Mouse (Mus musculus) limb, embryonic 12.5 days (tissue): ENCODE results near the gene Dhrs7b. TPM values are rescaled to one million over a fixed set of nuclear protein-coding genes. Genes with fewer than 3 reads are reported as not detected.

ENCODE experiments used
- ATAC-seq: fragments of 200-750 bp; cut with Nextera tagmentation; 2 replicates; pipeline ENCODE4 v1.8.0; 2017; ENCODE audit warnings: low read depth, moderate TSS enrichment; ENCODE audit not compliant: insufficient number of reproducible peaks, insufficient read depth, low FRiP score, low TSS enrichment
- H3K27ac ChIP-seq: fragments of 300-500 bp; sonication (generic); 2 replicates; pipeline ENCODE4 v1.5.1; 2016; ENCODE audit warnings: mild to moderate bottlenecking, moderate library complexity
- H3K27me3 ChIP-seq: fragments of 300-500 bp; sonication (generic); 2 replicates; pipeline ENCODE4 v1.6.1; 2016; ENCODE audit warnings: mild to moderate bottlenecking, moderate library complexity
- H3K36me3 ChIP-seq: fragments of 300-500 bp; sonication (generic); 2 replicates; pipeline ENCODE4 v1.6.1; 2016; ENCODE audit warnings: mild to moderate bottlenecking, moderate library complexity
- H3K4me1 ChIP-seq: fragments of 300-500 bp; sonication (generic); replicated peaks from 2 replicates; pipeline ENCODE4 v1.6.1; 2016
- H3K4me2 ChIP-seq: fragments of 300-500 bp; sonication (generic); 2 replicates; pipeline ENCODE4 v1.6.1; 2016; ENCODE audit warnings: mild to moderate bottlenecking, moderate library complexity
- H3K4me3 ChIP-seq: fragments of 300-500 bp; sonication (generic); replicated peaks from 2 replicates; pipeline ENCODE4 v1.5.1; 2016; ENCODE audit warnings: mild to moderate bottlenecking
- H3K9ac ChIP-seq: fragments of 300-500 bp; sonication (generic); replicated peaks from 2 replicates; pipeline ENCODE4 v1.6.1; 2016; ENCODE audit warnings: mild to moderate bottlenecking, moderate library complexity
- H3K9me3 ChIP-seq: fragments of 300-500 bp; sonication (generic); 2 replicates; pipeline ENCODE4 v1.6.1; 2016; ENCODE audit warnings: mild to moderate bottlenecking, moderate library complexity
- WGBS: fragments of 180-500 bp; shearing (Covaris S2); methylation state at CpG from one replicate; pipeline ENCODE4 v1.1.7; 2016; 5-methylcytosine and 5-hydroxymethylcytosine counted together
- polyA plus RNA-seq: library from polyadenylated mRNA; unstranded; fragments of >200 nt; fragmentation: Nextera tagmentation; extraction: Ambion mirVana; gene quantifications from 2 replicates; pipeline ENCODE4 v1.2.1, GENCODE M21; 2016

Dhrs7b gene
- polyA plus RNA-seq, 1 experiment from 2014 or later: 29.4 TPM

DNA sequence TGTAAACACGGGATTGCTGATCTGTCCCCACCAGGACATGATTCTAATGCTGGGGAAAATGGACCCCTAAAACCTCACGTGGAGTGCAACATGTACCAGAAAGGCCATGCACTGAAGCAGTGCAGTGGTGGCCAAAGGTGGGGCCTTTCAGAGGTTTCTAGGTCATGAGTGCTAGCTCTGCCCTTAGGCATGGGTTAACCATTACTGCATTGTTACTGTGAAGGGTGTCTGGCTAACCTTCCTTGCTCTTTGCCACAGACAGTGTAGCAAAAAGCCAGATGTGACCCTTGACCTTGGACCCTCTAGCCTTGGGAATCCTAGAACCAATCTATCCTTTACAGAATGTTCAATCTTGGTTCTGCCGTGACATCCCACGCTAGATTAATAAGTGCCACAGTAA is 72.1 kb downstream of the Dhrs7b start:
- peaks cover 25% of the 10 kb centered on the region; the same call in 1 of the 2 replicates for H3K27me3 ChIP-seq
- ATAC-seq: no peak
- no peak overlapping the region for H3K27ac ChIP-seq
- no peak overlapping the region for H3K4me3 ChIP-seq
- H3K4me2 ChIP-seq: no peak overlapping the region
- H3K9ac ChIP-seq: no peak overlapping the region
- 28% methylated on average over 4 of the region's 4 CpGs for WGBS
- peaks cover 8% of the 10 kb centered on the region for H3K4me1 ChIP-seq
- peaks cover 39% of the 10 kb centered on the region for H3K36me3 ChIP-seq
- H3K9me3 ChIP-seq: no peaks in the 10 kb centered on the region

DNA sequence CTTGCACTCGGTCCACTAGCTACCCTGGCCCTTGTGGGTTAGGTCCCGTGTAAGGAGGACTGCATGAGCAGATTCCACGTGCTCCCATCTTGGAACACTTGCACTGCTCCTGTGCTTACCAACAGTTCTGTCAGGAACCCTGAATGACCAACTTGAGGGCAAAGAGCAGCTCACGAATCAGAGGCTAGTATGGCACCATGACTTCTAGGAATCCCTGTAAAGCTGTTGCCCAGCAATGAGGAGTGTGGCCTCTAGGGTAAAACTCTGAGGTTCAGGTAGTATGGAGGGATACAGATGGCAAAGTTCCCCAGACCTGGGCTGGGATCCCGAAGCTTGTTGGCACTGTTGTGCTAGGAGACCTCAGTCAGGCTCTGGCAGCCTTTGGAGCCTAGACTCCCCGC is 73.2 kb downstream of the Dhrs7b start:
- H3K9ac ChIP-seq: no peak overlapping the region
- peaks cover 8% of the 10 kb centered on the region for H3K4me1 ChIP-seq
- no peak for ATAC-seq
- H3K4me3 ChIP-seq: no peak overlapping the region
- no peaks in the 10 kb centered on the region for H3K9me3 ChIP-seq
- H3K4me2 ChIP-seq: no peak overlapping the region
- H3K36me3 ChIP-seq: peaks cover 39% of the 10 kb centered on the region
- no peak overlapping the region for H3K27ac ChIP-seq
- H3K27me3 ChIP-seq: peaks cover 14% of the 10 kb centered on the region; the same call in 1 of the 2 replicates
- WGBS: 87% methylated on average over 6 of the region's 6 CpGs

DNA sequence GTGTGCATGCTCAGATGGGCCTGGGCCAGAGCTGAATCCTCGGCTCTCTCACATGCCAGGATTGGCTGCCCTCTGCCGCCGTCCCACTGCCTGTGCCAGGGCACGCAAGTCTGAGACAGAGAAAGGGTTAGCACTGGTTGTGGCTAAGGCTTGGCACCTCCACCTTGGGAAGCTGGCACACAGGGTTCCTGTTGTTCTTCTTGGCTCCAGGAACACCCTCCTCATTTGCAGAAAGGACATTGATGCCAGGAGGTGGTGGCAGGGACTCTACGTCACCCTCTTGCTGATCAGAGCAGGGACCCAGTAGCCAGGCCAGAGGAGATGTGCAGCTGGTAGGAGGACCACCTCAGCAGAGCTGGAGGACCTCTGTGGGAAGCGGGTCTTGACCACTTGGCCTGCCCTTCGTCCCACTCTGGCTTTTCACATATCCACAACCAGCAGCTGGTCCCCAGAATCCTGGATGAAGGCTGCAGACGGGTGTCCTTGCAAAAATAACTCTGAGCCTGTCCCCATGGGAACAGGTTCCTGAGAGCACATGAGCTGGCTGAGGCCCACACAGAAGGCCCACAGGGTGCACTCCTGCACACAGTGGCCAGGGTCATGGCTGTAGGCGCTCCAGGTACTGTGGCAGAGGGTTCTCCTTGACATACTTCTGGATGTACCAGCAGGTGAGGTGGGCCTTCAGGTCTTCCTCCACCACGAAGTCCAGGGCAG is 75.1 kb downstream of the Dhrs7b start:
- H3K27me3 ChIP-seq: peaks cover 8% of the 10 kb centered on the region; the same call in 1 of the 2 replicates
- WGBS: 88% methylated on average over 10 of the region's 10 CpGs
- no peaks in the 10 kb centered on the region for H3K9me3 ChIP-seq
- no peak overlapping the region for H3K4me3 ChIP-seq
- no peak overlapping the region for H3K4me2 ChIP-seq
- H3K27ac ChIP-seq: no peak overlapping the region
- H3K36me3 ChIP-seq: peaks cover 39% of the 10 kb centered on the region
- H3K9ac ChIP-seq: no peak overlapping the region
- no peak for ATAC-seq
- peaks cover 8% of the 10 kb centered on the region for H3K4me1 ChIP-seq

DNA sequence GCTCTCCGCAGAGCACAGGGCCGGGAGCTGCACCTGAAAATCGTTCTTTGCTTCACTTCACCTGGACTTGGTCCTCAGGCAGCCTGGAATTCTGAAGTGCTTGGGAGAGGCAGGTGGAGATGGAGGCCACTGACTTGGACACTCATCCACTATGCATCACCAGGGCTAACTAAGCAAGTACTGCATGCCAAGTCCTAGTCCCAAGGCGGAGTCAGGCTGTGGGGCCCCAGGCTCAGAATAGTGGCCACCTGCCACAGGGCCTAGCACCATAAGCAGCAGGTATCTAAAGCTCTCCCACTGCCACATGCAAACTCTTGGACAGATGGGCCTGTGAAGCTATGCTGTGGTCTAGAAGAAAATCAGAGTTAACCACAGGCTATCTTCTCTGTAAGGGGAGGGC is 76.0 kb downstream of the Dhrs7b start:
- Histone ChIP-seq H3K4me3 (no peak overlapping the region), H3K9ac (no peak overlapping the region), H3K9me3 (no peaks in the 10 kb centered on the region), H3K4me1 (peaks cover 11% of the 10 kb centered on the region), H3K27me3 (no peaks in the 10 kb centered on the region), H3K36me3 (peaks cover 39% of the 10 kb centered on the region), H3K4me2 (no peak overlapping the region), H3K27ac (no peak overlapping the region)
- no peak for ATAC-seq
- WGBS: 83% methylated on average over 4 of the region's 4 CpGs

DNA sequence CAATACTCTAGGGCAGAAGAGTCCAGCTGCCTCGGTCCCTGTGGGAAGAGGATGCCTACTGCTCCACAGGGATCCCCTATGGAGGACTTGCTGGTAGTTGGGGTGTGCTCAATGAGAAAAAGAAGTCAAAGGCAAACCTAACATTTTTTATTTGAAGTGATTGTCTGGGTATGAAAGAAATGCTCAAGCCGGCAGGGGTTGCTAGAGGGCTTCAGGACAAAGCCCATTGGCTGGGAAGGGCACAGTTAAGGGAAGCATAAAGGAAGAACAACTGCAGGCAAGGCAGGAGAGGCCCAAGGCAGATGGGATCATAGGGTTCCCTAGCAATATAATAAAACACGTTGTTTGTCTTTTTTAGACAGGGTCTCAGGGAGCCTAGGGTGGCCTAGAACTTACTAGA is 77.6 kb downstream of the Dhrs7b start:
- H3K27me3 ChIP-seq: no peaks in the 10 kb centered on the region
- H3K9ac ChIP-seq: no peak overlapping the region
- peaks cover 38% of the 10 kb centered on the region for H3K36me3 ChIP-seq
- WGBS: 70% methylated on average over 3 of the region's 3 CpGs
- no peak overlapping the region for H3K4me3 ChIP-seq
- H3K27ac ChIP-seq: no peak overlapping the region
- no peak for ATAC-seq
- H3K4me2 ChIP-seq: no peak overlapping the region
- H3K9me3 ChIP-seq: no peaks in the 10 kb centered on the region
- peaks cover 17% of the 10 kb centered on the region for H3K4me1 ChIP-seq

DNA sequence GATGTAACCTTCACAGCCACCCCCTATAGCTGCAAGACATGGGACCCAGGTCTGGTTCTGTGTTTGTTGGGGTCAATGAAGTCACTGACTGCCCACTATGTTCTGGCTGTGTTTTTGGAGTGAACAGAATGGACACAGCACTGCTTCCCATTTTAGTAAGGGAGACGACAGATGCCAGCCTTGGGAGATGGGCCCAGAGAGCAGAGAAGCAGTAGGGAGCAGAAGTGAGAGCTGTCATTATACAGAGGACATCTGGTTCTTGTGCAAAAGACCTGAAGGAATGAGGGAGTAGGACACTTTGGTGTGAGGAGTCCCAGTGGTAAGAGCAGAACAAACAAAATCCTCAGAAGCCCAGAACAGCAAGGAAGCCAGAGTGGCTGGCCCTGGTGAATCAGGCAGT is 79.2 kb downstream of the Dhrs7b start:
- Histone ChIP-seq H3K9me3 (no peaks in the 10 kb centered on the region), H3K4me2 (no peak overlapping the region), H3K4me3 (no peak overlapping the region), H3K36me3 (peaks cover 22% of the 10 kb centered on the region), H3K4me1 (peaks cover 24% of the 10 kb centered on the region), H3K27ac (no peak overlapping the region), H3K9ac (no peak overlapping the region), H3K27me3 (no peaks in the 10 kb centered on the region)
- no peak for ATAC-seq
- WGBS: 84% methylated on average over 1 of the region's 1 CpGs

Other genes starting within 250 kb of the Dhrs7b start
- gene Llgl1, start 130.9 kb upstream of the Dhrs7b start, polyA plus RNA-seq: 114 and 117 TPM in 2 replicates
- gene Flii, start 103.4 kb upstream of the Dhrs7b start, polyA plus RNA-seq: 65.4 and 75.0 TPM in 2 replicates
- gene Mief2, start 102.2 kb upstream of the Dhrs7b start, polyA plus RNA-seq: 17.0 and 18.5 TPM in 2 replicates
- 24.6 and 25.9 TPM in 2 replicates for gene Top3a, start 53.3 kb upstream of the Dhrs7b start, polyA plus RNA-seq
- gene Smcr8, start 53.1 kb upstream of the Dhrs7b start, polyA plus RNA-seq: 6.3 and 7.8 TPM in 2 replicates
- gene Shmt1, start 18.9 kb upstream of the Dhrs7b start, polyA plus RNA-seq: 66.3 and 69.5 TPM in 2 replicates
- gene Tmem11, start 48.6 kb downstream of the Dhrs7b start, polyA plus RNA-seq: 59.2 and 61.4 TPM in 2 replicates
- 14.2 and 15.9 TPM in 2 replicates for gene Natd1, start 84.1 kb downstream of the Dhrs7b start, polyA plus RNA-seq
- 83.1 and 84.7 TPM in 2 replicates for gene Map2k3, start 101.4 kb downstream of the Dhrs7b start, polyA plus RNA-seq
- 0.20 and 0.31 TPM in 2 replicates for gene Kcnj12, start 191.9 kb downstream of the Dhrs7b start, polyA plus RNA-seq